Comparison of ENCODE assay signal across 22 mouse cellular contexts in genomic region chr13:101996144-101996543, GRCm38 (mm10).
DNase-seq lines count a peak whose midpoint lies in the region; ATAC-seq and TF ChIP-seq lines count a peak whose summit lies in the region.
"Had no signal": no experiment of that assay in that cellular context is flagged by ENCODE, and none has a peak within 500 bp of the region (broad histone marks: within the 10 kb centered on the region; RNA-seq: fewer than 3 reads in every experiment).

No protein-coding gene starts in this region.

- H3K9ac ChIP-seq in forebrain, embryonic 14.5 days (ENCODE audit: low read length), result no peak overlapping the region
- H3K9ac ChIP-seq: embryonic facial prominence, embryonic 13.5 days; forebrain, postnatal 0 days; heart, embryonic 15.5 days; hindbrain, embryonic 14.5 days; intestine, embryonic 15.5 days had no signal

- peak; percentile 37 for DNase-seq in forebrain, embryonic 14.5 days (ENCODE audit: low spot score)
- DNase-seq in forebrain, embryonic 10.5 days (ENCODE audit: extremely low spot score, low spot score), result no peak
- peak; percentile 33 for DNase-seq in thymus, postnatal 0 days (ENCODE audit: low spot score)
- DNase-seq in thymus, postnatal 25 days, result no peak
- DNase-seq in brain, embryonic 14.5 days (ENCODE audit: low read depth), result peak; percentile 53
- peak; percentile 10 to 38 for DNase-seq in natural killer cell, adult 2 months (ENCODE audit: low spot score in 2 of 2)
- DNase-seq: adrenal gland, adult 2 months; adrenal gland, postnatal 36 days; cerebellum, adult 11-12 months; cerebellum, adult 9-10 months; cerebellum, postnatal 25 days; forebrain, postnatal 0 days; gastrocnemius, postnatal 25 days; heart, postnatal 14 days had no signal

- H3K36me3 ChIP-seq in forebrain, embryonic 14.5 days (ENCODE audit: control insufficient read depth, insufficient read depth, low read length), result no peaks in the 10 kb centered on the region
- H3K36me3 ChIP-seq in forebrain, embryonic 10.5 days (replicated peaks), result no peaks in the 10 kb centered on the region
- H3K36me3 ChIP-seq: embryonic facial prominence, embryonic 13.5 days; heart, embryonic 15.5 days; hindbrain, embryonic 10.5 days; intestine, embryonic 15.5 days had no signal

- peak; percentile 37; the same call in 1 of the 2 replicates for ATAC-seq in forebrain, embryonic 14.5 days
- ATAC-seq in cerebellum, adult (ENCODE audit: insufficient number of reproducible peaks, low FRiP score, low TSS enrichment), result no peak
- ATAC-seq: forebrain, postnatal 0 days; intestine, embryonic 15.5 days had no signal

- H3K9me3 ChIP-seq in forebrain, embryonic 14.5 days (replicated peaks; ENCODE audit: control insufficient read depth, low read length), result no peaks in the 10 kb centered on the region
- H3K9me3 ChIP-seq in forebrain, embryonic 10.5 days, result no peaks in the 10 kb centered on the region
- H3K9me3 ChIP-seq: embryonic facial prominence, embryonic 13.5 days; heart, embryonic 15.5 days; hindbrain, embryonic 10.5 days; intestine, embryonic 15.5 days had no signal

- 71% methylated on average over 5 of the region's 5 CpGs for WGBS in forebrain, embryonic 14.5 days
- WGBS in forebrain, embryonic 10.5 days, result 83% methylated on average over 5 of the region's 5 CpGs

- no peak overlapping the region for H3K27ac ChIP-seq in forebrain, embryonic 14.5 days (ENCODE audit: low read depth, low read length)
- H3K27ac ChIP-seq in forebrain, embryonic 10.5 days, result no peak overlapping the region
- H3K27ac ChIP-seq: embryonic facial prominence, embryonic 13.5 days; heart, embryonic 15.5 days; hindbrain, embryonic 10.5 days; hindbrain, embryonic 14.5 days; intestine, embryonic 15.5 days had no signal

- no peak for TF ChIP-seq CTCF in brain, embryonic 14.5 days (IDR thresholded peaks at IDR 0.05; ENCODE audit: borderline replicate concordance, extremely low read depth, insufficient read depth, insufficient read length)

- no peaks in the 10 kb centered on the region for H3K4me1 ChIP-seq in forebrain, embryonic 14.5 days (ENCODE audit: control insufficient read depth, insufficient read depth, low read length)
- H3K4me1 ChIP-seq in forebrain, embryonic 10.5 days, result no peaks in the 10 kb centered on the region
- H3K4me1 ChIP-seq: embryonic facial prominence, embryonic 13.5 days; hindbrain, embryonic 10.5 days; intestine, embryonic 15.5 days had no signal

- no peaks in the 10 kb centered on the region for H3K27me3 ChIP-seq in forebrain, embryonic 14.5 days (replicated peaks; ENCODE audit: control insufficient read depth, insufficient read depth, low read length)
- H3K27me3 ChIP-seq in forebrain, embryonic 10.5 days (ENCODE audit: poor library complexity, severe bottlenecking), result no peaks in the 10 kb centered on the region
- H3K27me3 ChIP-seq: CH12.LX; embryonic facial prominence, embryonic 13.5 days; heart, embryonic 15.5 days; intestine, embryonic 15.5 days had no signal

- no peak overlapping the region for H3K4me3 ChIP-seq in forebrain, embryonic 14.5 days (ENCODE audit: low read depth, low read length)
- H3K4me3 ChIP-seq in forebrain, embryonic 10.5 days, result no peak overlapping the region
- H3K4me3 ChIP-seq: embryonic facial prominence, embryonic 13.5 days; heart, embryonic 15.5 days; hindbrain, embryonic 10.5 days; intestine, embryonic 15.5 days had no signal

- no peak overlapping the region for H3K4me2 ChIP-seq in forebrain, embryonic 14.5 days (ENCODE audit: low read length)
- H3K4me2 ChIP-seq: embryonic facial prominence, embryonic 13.5 days; heart, embryonic 11.5 days; heart, embryonic 15.5 days; hindbrain, embryonic 14.5 days; intestine, embryonic 15.5 days had no signal

- TF ChIP-seq POLR2A in brain, embryonic 14.5 days (IDR thresholded peaks at IDR 0.05; ENCODE audit: borderline replicate concordance, extremely low read depth, insufficient read depth, insufficient read length, poor library complexity, severe bottlenecking), result no peak

Comparison
In these comparisons a context has a peak if more than half of its experiments do, and no peak if none do; other contexts are left out.
1. DNase-seq: peak in forebrain, embryonic 14.5 days (single experiment), thymus, postnatal 0 days (single experiment), brain, embryonic 14.5 days (single experiment) and natural killer cell, adult 2 months (2 of 2); none in forebrain, embryonic 10.5 days (single experiment) and thymus, postnatal 25 days (single experiment).